Mouse (Mus musculus): Measurements from ENCODE around the gene Immt. TPM values are rescaled to one million over a fixed set of nuclear protein-coding genes. Genes with fewer than 3 reads are reported as not detected.

The Immt gene
- 100 to 1,000 TPM; 272 to 274 TPM for total RNA-seq (2021)
- long read RNA-seq, experiment 1, partial matches to known transcripts: 2 of 19 reads
- long read RNA-seq, experiment 1, other reads (novel, unspliced or antisense): 12 of 19 reads
- long read RNA-seq, experiment 2, partial matches to known transcripts: 6 of 23 reads
- long read RNA-seq, experiment 2, other reads (novel, unspliced or antisense): 15 of 23 reads

GRCm38 (mm10) chr6:71830690-71831580 is at the start of gene Immt:
Gene Immt (plus strand): TSS chr6:71831331.
- peak; percentile 97 for DNase-seq (ENCODE audit: low spot score)

- no peak for DNase-seq (ENCODE audit: low spot score)
Observed at GRCm38 (mm10) chr6:71783165-71783564, 48.0 kb upstream of the Immt start.

- no peak for DNase-seq (ENCODE audit: low spot score)
Observed at GRCm38 (mm10) chr6:71788348-71788747, 42.8 kb upstream of the Immt start.

GRCm38 (mm10) chr6:71791771-71792170 is 39.4 kb upstream of the Immt start:
- peak; percentile 61 for DNase-seq (ENCODE audit: low spot score)

- no peak for DNase-seq (ENCODE audit: low spot score)
Observed at GRCm38 (mm10) chr6:71799391-71799790, 31.7 kb upstream of the Immt start.

GRCm38 (mm10) chr6:71801011-71801713 is 30.0 kb upstream of the Immt start:
- no peak for DNase-seq (ENCODE audit: low spot score)

GRCm38 (mm10) chr6:71801714-71802094 is 29.4 kb upstream of the Immt start:
- no peak for DNase-seq (ENCODE audit: low spot score)

- DNase-seq (ENCODE audit: low spot score): no peak
Observed at GRCm38 (mm10) chr6:71803609-71804008, 27.5 kb upstream of the Immt start.

- DNase-seq (ENCODE audit: low spot score): peak; percentile 34
Observed at GRCm38 (mm10) chr6:71804061-71804829, 26.9 kb upstream of the Immt start.

- DNase-seq (ENCODE audit: low spot score): no peak
Observed at GRCm38 (mm10) chr6:71806713-71807112, 24.4 kb upstream of the Immt start.

GRCm38 (mm10) chr6:71809890-71810289 is 21.2 kb upstream of the Immt start:
- DNase-seq (ENCODE audit: low spot score): no peak

- DNase-seq (ENCODE audit: low spot score): no peak
Observed at GRCm38 (mm10) chr6:71812820-71813219, 18.3 kb upstream of the Immt start.

GRCm38 (mm10) chr6:71819764-71820292 is 11.3 kb upstream of the Immt start:
- DNase-seq (ENCODE audit: low spot score): no peak

- DNase-seq (ENCODE audit: low spot score): no peak
Observed at GRCm38 (mm10) chr6:71823085-71823484, 8.0 kb upstream of the Immt start.

- DNase-seq (ENCODE audit: low spot score): peak; percentile 90
Observed at GRCm38 (mm10) chr6:71823488-71823887, 7.6 kb upstream of the Immt start.

GRCm38 (mm10) chr6:71823961-71824360 is 7.2 kb upstream of the Immt start:
- no peak for DNase-seq (ENCODE audit: low spot score)

- no peak for DNase-seq (ENCODE audit: low spot score)
Observed at GRCm38 (mm10) chr6:71826869-71827268, 4.3 kb upstream of the Immt start, which contains the start of gene Mrpl35. Gene Mrpl35 (minus strand): TSS chr6:71826969.

- DNase-seq (ENCODE audit: low spot score): no peak
Observed at GRCm38 (mm10) chr6:71829768-71830167, 1.4 kb upstream of the Immt start.

- DNase-seq (ENCODE audit: low spot score): peak; percentile 97
Observed at GRCm38 (mm10) chr6:71831581-71831960, 440 bp downstream of the Immt start.

GRCm38 (mm10) chr6:71836811-71837210 is 5.7 kb downstream of the Immt start:
- DNase-seq (ENCODE audit: low spot score): no peak

- DNase-seq (ENCODE audit: low spot score): no peak
Observed at GRCm38 (mm10) chr6:71839815-71840214, 8.7 kb downstream of the Immt start.

Measured in gastrocnemius, adult 18-20 months (tissue).